Mouse (Mus musculus) hindbrain, embryonic 16.5 days (tissue): ENCODE data around the gene Tmem86a. TPM values are rescaled to one million over a fixed set of nuclear protein-coding genes. Genes with fewer than 3 reads are reported as not detected.

Source experiments
- ATAC-seq: fragments of 200-750 bp; cut with Nextera tagmentation; 2 replicates; pipeline ENCODE4 v1.8.0; 2017; ENCODE audit warnings: moderate TSS enrichment, moderate library complexity
- H3K27ac ChIP-seq: fragments of 300-500 bp; sonication (generic); 2 replicates; pipeline ENCODE4 v1.5.1; 2014; ENCODE audit warnings: low read depth, mild to moderate bottlenecking, control low read depth, low read length, moderate library complexity
- H3K27me3 ChIP-seq: fragments of 300-500 bp; sonication (generic); replicated peaks from 2 replicates; pipeline ENCODE4 v1.6.1; 2014; ENCODE audit warnings: low read length; ENCODE audit not compliant: control insufficient read depth, insufficient read depth
- H3K36me3 ChIP-seq: fragments of 300-500 bp; sonication (generic); 2 replicates; pipeline ENCODE4 v1.6.1; 2014; ENCODE audit warnings: mild to moderate bottlenecking, low read length, moderate library complexity, mixed read lengths; ENCODE audit not compliant: control insufficient read depth, insufficient read depth
- H3K4me1 ChIP-seq: fragments of 300-500 bp; sonication (generic); 2 replicates; pipeline ENCODE4 v1.6.1; 2014; ENCODE audit warnings: low read depth, low read length; ENCODE audit not compliant: control insufficient read depth, insufficient read depth
- H3K4me2 ChIP-seq: fragments of 300-500 bp; sonication (generic); 2 replicates; pipeline ENCODE4 v1.6.1; 2014; ENCODE audit warnings: mild to moderate bottlenecking, low read length, control low read depth, moderate library complexity
- H3K4me3 ChIP-seq: fragments of 300-500 bp; sonication (generic); 2 replicates; pipeline ENCODE4 v1.5.1; 2014; ENCODE audit warnings: mild to moderate bottlenecking, low read length, control low read depth, moderate library complexity
- H3K9ac ChIP-seq: fragments of 300-500 bp; sonication (generic); 2 replicates; pipeline ENCODE4 v1.6.1; 2014; ENCODE audit warnings: low read depth, mild to moderate bottlenecking, control low read depth, low read length, moderate library complexity
- H3K9me3 ChIP-seq: fragments of 300-500 bp; sonication (generic); 2 replicates; pipeline ENCODE4 v1.6.1; 2014; ENCODE audit warnings: mild to moderate bottlenecking, low read length, moderate library complexity; ENCODE audit not compliant: control insufficient read depth
- WGBS: fragments of 180-500 bp; shearing (Covaris S2); extraction: QIAGEN DNeasy Blood & Tissue Kit; methylation state at CpG from one replicate; pipeline ENCODE4 v1.1.7; 2014; 5-methylcytosine and 5-hydroxymethylcytosine counted together
- microRNA-seq: library from miRNA; unstranded; fragments of <30 nt; microRNA quantifications from one replicate; pipeline ENCODE4, GENCODE M21; 2017
- polyA plus RNA-seq: library from polyadenylated mRNA; unstranded; fragments of >200 nt; fragmentation: Nextera tagmentation; extraction: Ambion mirVana; gene quantifications from 2 replicates; pipeline ENCODE4 v1.2.1, GENCODE M21; 2015

Gene Tmem86a
- polyA plus RNA-seq, 1 experiment from 2014 or later, result 27.3 TPM

DNA sequence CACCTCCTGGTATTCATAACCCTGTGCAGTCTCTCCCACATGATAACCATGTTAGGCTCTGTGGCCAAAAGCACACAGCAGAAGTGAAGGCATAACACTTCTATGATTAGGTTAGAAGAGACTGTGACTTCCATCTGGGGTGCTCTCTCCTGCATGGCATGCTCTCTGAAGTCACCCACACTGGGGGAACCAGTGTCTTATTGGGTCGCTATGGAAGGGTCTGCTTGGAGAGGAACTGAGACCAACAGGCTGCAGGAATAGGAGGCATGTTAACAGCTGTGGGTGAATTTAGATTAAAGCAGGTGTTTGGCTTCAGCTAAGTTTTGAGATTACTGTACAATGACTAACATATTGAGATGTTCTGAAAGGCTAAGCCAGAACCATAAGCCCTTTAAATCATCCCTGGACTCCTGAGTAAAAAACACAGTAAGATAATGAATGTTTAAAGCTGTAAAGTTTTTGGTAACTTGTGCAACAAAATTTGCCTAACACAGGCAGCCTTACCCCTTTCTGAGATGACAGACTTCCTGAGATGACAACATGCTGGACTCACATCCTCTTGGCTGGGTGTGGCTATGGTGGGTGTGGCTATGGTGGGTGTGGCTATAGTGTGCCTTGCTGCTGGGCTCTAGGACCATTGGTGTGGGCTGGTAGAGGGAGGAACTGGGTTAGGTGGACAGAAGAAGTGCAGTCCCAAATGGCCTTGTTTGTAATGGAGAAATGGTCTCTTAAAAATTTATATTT, 53.4 kb downstream of the Tmem86a start:
- Histone ChIP-seq H3K27me3 (no peaks in the 10 kb centered on the region), H3K4me2 (no peak overlapping the region), H3K36me3 (no peaks in the 10 kb centered on the region; the same call in 1 of the 2 replicates), H3K9me3 (no peaks in the 10 kb centered on the region), H3K9ac (no peak overlapping the region), H3K4me1 (no peaks in the 10 kb centered on the region), H3K27ac (no peak overlapping the region), H3K4me3 (no peak overlapping the region)
- WGBS, result 86% methylated on average over 1 of the region's 1 CpGs
- no peak for ATAC-seq

Small RNAs within 50 kb of the gene (microRNA-seq; reads per million reads assigned to microRNA genes)
- 1.0 reads per million for gene Mir7056

Other genes starting within 250 kb of the Tmem86a start
- gene Ldha, start 209.1 kb upstream of the Tmem86a start, polyA plus RNA-seq, result 894 and 950 TPM in 2 replicates
- gene Ldhc, start 189.4 kb upstream of the Tmem86a start, polyA plus RNA-seq, result 0.25 and 0.55 TPM in 2 replicates
- gene Tsg101, start 130.6 kb upstream of the Tmem86a start, polyA plus RNA-seq, result 311 and 323 TPM in 2 replicates
- 4.7 and 5.0 TPM in 2 replicates for gene Uevld, start 92.1 kb upstream of the Tmem86a start, polyA plus RNA-seq
- gene Gm9999, start 67.0 kb upstream of the Tmem86a start, polyA plus RNA-seq, result not detected in 2 replicates
- gene Spty2d1, start 42.2 kb upstream of the Tmem86a start, polyA plus RNA-seq, result 7.4 and 8.0 TPM in 2 replicates
- gene Ptpn5, start 83.1 kb downstream of the Tmem86a start, polyA plus RNA-seq, result 181 and 198 TPM in 2 replicates
- not detected in 2 replicates for gene Mrgpra6, start 154.3 kb downstream of the Tmem86a start, polyA plus RNA-seq
- gene Mrgpra9, start 202.2 kb downstream of the Tmem86a start, polyA plus RNA-seq, result not detected in 2 replicates